Mouse (Mus musculus): ENCODE data around the gene Krba1. TPM values are rescaled to one million over a fixed set of nuclear protein-coding genes. Genes with fewer than 3 reads are reported as not detected.
A peak's percentile ranks its signal among the peaks of the same experiment; 100 is the strongest.

Krba1 gene
- polyA plus RNA-seq, 1 experiment from 2014 or later = 16.5 TPM

GRCm38 (mm10) chr6:48397336-48397735 is 1.9 kb downstream of the Krba1 start:
- WGBS = 20% methylated on average over 4 of the region's 4 CpGs
- H3K27ac ChIP-seq (replicated peaks in 1 of 2; ENCODE audit: control insufficient read depth in 1 of 2, insufficient read depth in 1 of 2, low read depth in 2 of 2, low read length in 2 of 2) = peak overlapping the region; percentile 84 to 85
- H3K9me3 ChIP-seq (ENCODE audit: control insufficient read depth, low read length) = no peaks in the 10 kb centered on the region
- peaks cover 13 to 37% of the 10 kb centered on the region in 2 experiments for H3K4me1 ChIP-seq (ENCODE audit: control insufficient read depth in 2 of 2, insufficient read depth in 2 of 2, low read length in 2 of 2)
- 0 out of 2 replicates have a peak, but pooled peaks cover 3% of the 10 kb centered on the region for H3K36me3 ChIP-seq (ENCODE audit: control insufficient read depth, insufficient read depth, low read length)
- peak overlapping the region; percentile 77 for H3K4me2 ChIP-seq (ENCODE audit: low read length)
- H3K27me3 ChIP-seq (ENCODE audit: control insufficient read depth, insufficient read depth, low read length) = no peaks in the 10 kb centered on the region
- no peak for ATAC-seq (ENCODE audit: insufficient number of reproducible peaks, insufficient read depth, low FRiP score, low read depth)
- peak overlapping the region; percentile 88; the same call in 1 of the 2 replicates for H3K9ac ChIP-seq (ENCODE audit: low read length)
- H3K4me3 ChIP-seq (ENCODE audit: control insufficient read depth in 1 of 2, insufficient read depth in 1 of 2, low read depth in 1 of 2, low read length in 2 of 2) = peak overlapping the region in 1 of 2 experiments; percentile 74; a peak in 1 of 4 replicates

GRCm38 (mm10) chr6:48399906-48400305 is 4.5 kb downstream of the Krba1 start:
- Histone ChIP-seq H3K27me3 (ENCODE audit: control insufficient read depth, insufficient read depth, low read length) (no peaks in the 10 kb centered on the region), H3K27ac (replicated peaks in 1 of 2; ENCODE audit: control insufficient read depth in 1 of 2, insufficient read depth in 1 of 2, low read depth in 2 of 2, low read length in 2 of 2) (no peak overlapping the region), H3K36me3 (ENCODE audit: control insufficient read depth, insufficient read depth, low read length) (peaks cover 20% of the 10 kb centered on the region), H3K4me2 (ENCODE audit: low read length) (no peak overlapping the region), H3K9me3 (ENCODE audit: control insufficient read depth, low read length) (no peaks in the 10 kb centered on the region), H3K4me3 (ENCODE audit: control insufficient read depth in 1 of 2, insufficient read depth in 1 of 2, low read depth in 1 of 2, low read length in 2 of 2) (no peak overlapping the region), H3K4me1 (ENCODE audit: control insufficient read depth in 2 of 2, insufficient read depth in 2 of 2, low read length in 2 of 2) (peaks cover 13 to 37% of the 10 kb centered on the region in 2 experiments), H3K9ac (ENCODE audit: low read length) (no peak overlapping the region)
- ATAC-seq (ENCODE audit: insufficient number of reproducible peaks, insufficient read depth, low FRiP score, low read depth) = no peak
- WGBS = 83% methylated on average over 5 of the region's 5 CpGs

- ATAC-seq (ENCODE audit: insufficient number of reproducible peaks, insufficient read depth, low FRiP score, low read depth) = no peak
- H3K4me2 ChIP-seq (ENCODE audit: low read length) = no peak overlapping the region
- WGBS = 96% methylated on average over 5 of the region's 5 CpGs
Observed at GRCm38 (mm10) chr6:48404071-48404470, 8.7 kb downstream of the Krba1 start.

GRCm38 (mm10) chr6:48409726-48410343 is 14.4 kb downstream of the Krba1 start:
- no peak overlapping the region for H3K4me3 ChIP-seq (ENCODE audit: control insufficient read depth in 1 of 2, insufficient read depth in 1 of 2, low read depth in 1 of 2, low read length in 2 of 2)
- ATAC-seq (ENCODE audit: insufficient number of reproducible peaks, insufficient read depth, low FRiP score, low read depth) = no peak
- WGBS = 96% methylated on average over 4 of the region's 4 CpGs
- H3K27ac ChIP-seq (replicated peaks in 1 of 2; ENCODE audit: control insufficient read depth in 1 of 2, insufficient read depth in 1 of 2, low read depth in 2 of 2, low read length in 2 of 2) = no peak overlapping the region
- no peaks in the 10 kb centered on the region for H3K27me3 ChIP-seq (ENCODE audit: control insufficient read depth, insufficient read depth, low read length)
- no peak overlapping the region for H3K9ac ChIP-seq (ENCODE audit: low read length)
- H3K4me2 ChIP-seq (ENCODE audit: low read length) = no peak overlapping the region
- H3K9me3 ChIP-seq (ENCODE audit: control insufficient read depth, low read length) = no peaks in the 10 kb centered on the region
- peaks cover 100% of the 10 kb centered on the region for H3K36me3 ChIP-seq (ENCODE audit: control insufficient read depth, insufficient read depth, low read length)
- peaks cover 3 to 18% of the 10 kb centered on the region in 2 experiments for H3K4me1 ChIP-seq (ENCODE audit: control insufficient read depth in 2 of 2, insufficient read depth in 2 of 2, low read length in 2 of 2)

More at GRCm38 (mm10) chr6:48404071-48404470, 8.7 kb downstream of the Krba1 start:
- Histone ChIP-seq H3K36me3 (ENCODE audit: control insufficient read depth, insufficient read depth, low read length) (peaks cover 61% of the 10 kb centered on the region), H3K27ac (replicated peaks in 1 of 2; ENCODE audit: control insufficient read depth in 1 of 2, insufficient read depth in 1 of 2, low read depth in 2 of 2, low read length in 2 of 2) (no peak overlapping the region), H3K27me3 (ENCODE audit: control insufficient read depth, insufficient read depth, low read length) (no peaks in the 10 kb centered on the region), H3K4me1 (ENCODE audit: control insufficient read depth in 2 of 2, insufficient read depth in 2 of 2, low read length in 2 of 2) (peaks cover 8 to 10% of the 10 kb centered on the region in 2 experiments), H3K9ac (ENCODE audit: low read length) (no peak overlapping the region), H3K9me3 (ENCODE audit: control insufficient read depth, low read length) (no peaks in the 10 kb centered on the region), H3K4me3 (ENCODE audit: control insufficient read depth in 1 of 2, insufficient read depth in 1 of 2, low read depth in 1 of 2, low read length in 2 of 2) (no peak overlapping the region)

- Histone ChIP-seq H3K4me2 (ENCODE audit: low read length) (no peak overlapping the region), H3K27me3 (ENCODE audit: control insufficient read depth, insufficient read depth, low read length) (no peaks in the 10 kb centered on the region), H3K36me3 (ENCODE audit: control insufficient read depth, insufficient read depth, low read length) (peaks cover 100% of the 10 kb centered on the region), H3K4me1 (ENCODE audit: control insufficient read depth in 2 of 2, insufficient read depth in 2 of 2, low read length in 2 of 2) (peaks cover 3 to 18% of the 10 kb centered on the region in 2 experiments), H3K9ac (ENCODE audit: low read length) (no peak overlapping the region), H3K4me3 (ENCODE audit: control insufficient read depth in 1 of 2, insufficient read depth in 1 of 2, low read depth in 1 of 2, low read length in 2 of 2) (no peak overlapping the region), H3K9me3 (ENCODE audit: control insufficient read depth, low read length) (no peaks in the 10 kb centered on the region), H3K27ac (replicated peaks in 1 of 2; ENCODE audit: control insufficient read depth in 1 of 2, insufficient read depth in 1 of 2, low read depth in 2 of 2, low read length in 2 of 2) (peak overlapping the region in 1 of 2 experiments; percentile 73; a peak in 2 of 4 replicates)
- no peak for ATAC-seq (ENCODE audit: insufficient number of reproducible peaks, insufficient read depth, low FRiP score, low read depth)
- 76% methylated on average over 3 of the region's 3 CpGs for WGBS
Observed at GRCm38 (mm10) chr6:48410551-48410950, 15.2 kb downstream of the Krba1 start.

- Histone ChIP-seq H3K4me1 (ENCODE audit: control insufficient read depth in 2 of 2, insufficient read depth in 2 of 2, low read length in 2 of 2) (peaks cover 3 to 18% of the 10 kb centered on the region in 2 experiments), H3K36me3 (ENCODE audit: control insufficient read depth, insufficient read depth, low read length) (peaks cover 100% of the 10 kb centered on the region), H3K27ac (replicated peaks in 1 of 2; ENCODE audit: control insufficient read depth in 1 of 2, insufficient read depth in 1 of 2, low read depth in 2 of 2, low read length in 2 of 2) (peak overlapping the region; percentile 63 to 73), H3K4me2 (ENCODE audit: low read length) (no peak overlapping the region), H3K27me3 (ENCODE audit: control insufficient read depth, insufficient read depth, low read length) (no peaks in the 10 kb centered on the region), H3K9ac (ENCODE audit: low read length) (no peak overlapping the region), H3K9me3 (ENCODE audit: control insufficient read depth, low read length) (no peaks in the 10 kb centered on the region), H3K4me3 (ENCODE audit: control insufficient read depth in 1 of 2, insufficient read depth in 1 of 2, low read depth in 1 of 2, low read length in 2 of 2) (no peak overlapping the region)
- peak; percentile 63 for ATAC-seq (ENCODE audit: insufficient number of reproducible peaks, insufficient read depth, low FRiP score, low read depth)
- 62% methylated on average over 6 of the region's 6 CpGs for WGBS
Observed at GRCm38 (mm10) chr6:48411193-48412092, 16.1 kb downstream of the Krba1 start.

- WGBS = 82% methylated on average over 4 of the region's 4 CpGs
- peak overlapping the region; percentile 53 to 73; a peak in 3 of 4 replicates for H3K27ac ChIP-seq (replicated peaks in 1 of 2; ENCODE audit: control insufficient read depth in 1 of 2, insufficient read depth in 1 of 2, low read depth in 2 of 2, low read length in 2 of 2)
- no peak overlapping the region for H3K9ac ChIP-seq (ENCODE audit: low read length)
- no peak for ATAC-seq (ENCODE audit: insufficient number of reproducible peaks, insufficient read depth, low FRiP score, low read depth)
- H3K27me3 ChIP-seq (ENCODE audit: control insufficient read depth, insufficient read depth, low read length) = no peaks in the 10 kb centered on the region
- H3K4me1 ChIP-seq (ENCODE audit: control insufficient read depth in 2 of 2, insufficient read depth in 2 of 2, low read length in 2 of 2) = peaks cover 3 to 18% of the 10 kb centered on the region in 2 experiments
- no peak overlapping the region for H3K4me3 ChIP-seq (ENCODE audit: control insufficient read depth in 1 of 2, insufficient read depth in 1 of 2, low read depth in 1 of 2, low read length in 2 of 2)
- no peak overlapping the region for H3K4me2 ChIP-seq (ENCODE audit: low read length)
- H3K36me3 ChIP-seq (ENCODE audit: control insufficient read depth, insufficient read depth, low read length) = peaks cover 100% of the 10 kb centered on the region
- H3K9me3 ChIP-seq (ENCODE audit: control insufficient read depth, low read length) = no peaks in the 10 kb centered on the region
Observed at GRCm38 (mm10) chr6:48412147-48412546, 16.8 kb downstream of the Krba1 start.
